Mouse (Mus musculus) stomach, postnatal 0 days (tissue): ENCODE data around the gene Nop14.

ENCODE experiments used
- CTCF ChIP-seq: IDR thresholded peaks from 2 replicates; pipeline ENCODE4 v1.5.1; 2016; ENCODE audit warnings: antibody characterized with exemption, low read depth, mild to moderate bottlenecking, moderate library complexity
- EP300 ChIP-seq: optimal IDR thresholded peaks from 2 replicates; pipeline ENCODE3; 2016; ENCODE audit warnings: antibody characterized with exemption

- TF ChIP-seq CTCF (no peak), EP300 (no peak)
Measured at GRCm38 (mm10) chr5:34609966-34610365, 50.0 kb downstream of the Nop14 start.
